Mouse (Mus musculus): Measurements from ENCODE around the gene Fndc3b. TPM values are rescaled to one million over a fixed set of nuclear protein-coding genes. Genes with fewer than 3 reads are reported as not detected.
A peak's percentile ranks its signal among the peaks of the same experiment; 100 is the strongest.

Fndc3b gene
- total RNA-seq, 2 experiments from 2014 or later, result 58.5 to 69.4 TPM

- intact Hi-C loops (cut with DNase I), result no loop called here
- no peak for DNase-seq (ENCODE audit: low spot score)
These were observed 252.7 kb downstream of the Fndc3b start for GRCm38 (mm10) chr3:27458416-27458815.

- intact Hi-C loops (cut with DNase I), result no loop called here
- DNase-seq (ENCODE audit: low spot score), result no peak
These were observed 254.6 kb downstream of the Fndc3b start for GRCm38 (mm10) chr3:27456514-27456913.

- no peak for DNase-seq (ENCODE audit: low spot score)
- intact Hi-C loops (cut with DNase I), result no loop called here
These were observed 256.5 kb downstream of the Fndc3b start for GRCm38 (mm10) chr3:27454402-27455195.

GRCm38 (mm10) chr3:27453453-27454098 lies 257.5 kb downstream of the Fndc3b start:
- DNase-seq (ENCODE audit: low spot score), result no peak
- intact Hi-C loops (cut with DNase I), result no loop called here

- intact Hi-C loops (cut with DNase I), result no loop called here
- DNase-seq (ENCODE audit: low spot score), result no peak
These were observed 261.7 kb downstream of the Fndc3b start for GRCm38 (mm10) chr3:27449447-27449846.

GRCm38 (mm10) chr3:27448367-27448766 lies 262.7 kb downstream of the Fndc3b start:
- intact Hi-C loops (cut with DNase I), result no loop called here
- no peak for DNase-seq (ENCODE audit: low spot score)

GRCm38 (mm10) chr3:27439704-27440103 lies 271.4 kb downstream of the Fndc3b start:
- intact Hi-C loops (cut with DNase I), result no loop called here
- DNase-seq (ENCODE audit: low spot score), result no peak

GRCm38 (mm10) chr3:27435096-27435620 lies 275.9 kb downstream of the Fndc3b start:
- intact Hi-C loops (cut with DNase I), result no loop called here
- no peak for DNase-seq (ENCODE audit: low spot score)

GRCm38 (mm10) chr3:27432981-27433380 lies 278.1 kb downstream of the Fndc3b start:
- intact Hi-C loops (cut with DNase I), result no loop called here

GRCm38 (mm10) chr3:27430621-27431263 lies 280.4 kb downstream of the Fndc3b start:
- intact Hi-C loops (cut with DNase I), result no loop called here
- peak; percentile 41 for DNase-seq (ENCODE audit: low spot score)

More at GRCm38 (mm10) chr3:27432981-27433380, 278.1 kb downstream of the Fndc3b start:
- no peak for DNase-seq (ENCODE audit: low spot score)

- intact Hi-C loops (cut with DNase I), result no loop called here
- no peak for DNase-seq (ENCODE audit: low spot score)
These were observed 283.7 kb downstream of the Fndc3b start for GRCm38 (mm10) chr3:27427406-27427805.

- intact Hi-C loops (cut with DNase I), result no loop called here
- no peak for DNase-seq (ENCODE audit: low spot score)
These were observed 286.9 kb downstream of the Fndc3b start for GRCm38 (mm10) chr3:27424049-27424667.

GRCm38 (mm10) chr3:27422521-27422920 lies 288.6 kb downstream of the Fndc3b start:
- no peak for DNase-seq (ENCODE audit: low spot score)
- intact Hi-C loops (cut with DNase I), result no loop called here

- intact Hi-C loops (cut with DNase I), result no loop called here
- DNase-seq (ENCODE audit: low spot score), result no peak
These were observed 289.1 kb downstream of the Fndc3b start for GRCm38 (mm10) chr3:27421980-27422379.

- no peak for DNase-seq (ENCODE audit: low spot score)
- intact Hi-C loops (cut with DNase I), result no loop called here
These were observed 292.5 kb downstream of the Fndc3b start for GRCm38 (mm10) chr3:27418602-27419001.

- DNase-seq (ENCODE audit: low spot score), result no peak
- intact Hi-C loops (cut with DNase I), result no loop called here
These were observed 294.3 kb downstream of the Fndc3b start for GRCm38 (mm10) chr3:27416786-27417185.

GRCm38 (mm10) chr3:27413566-27413965 lies 297.5 kb downstream of the Fndc3b start:
- intact Hi-C loops (cut with DNase I), result no loop called here

GRCm38 (mm10) chr3:27411286-27411685 lies 299.8 kb downstream of the Fndc3b start:
- intact Hi-C loops (cut with DNase I), result no loop called here
- DNase-seq (ENCODE audit: low spot score), result no peak

More at GRCm38 (mm10) chr3:27413566-27413965, 297.5 kb downstream of the Fndc3b start:
- DNase-seq (ENCODE audit: low spot score), result no peak

GRCm38 (mm10) chr3:27408564-27408963 lies 302.5 kb downstream of the Fndc3b start:
- intact Hi-C loops (cut with DNase I), result no loop called here
- no peak for DNase-seq (ENCODE audit: low spot score)

- intact Hi-C loops (cut with DNase I), result no loop called here
- DNase-seq (ENCODE audit: low spot score), result no peak
These were observed 304.7 kb downstream of the Fndc3b start for GRCm38 (mm10) chr3:27406440-27406839.
